Mouse (Mus musculus) megakaryocyte-erythroid progenitor cell, adult 5-6 weeks (primary cell): Measurements from ENCODE around the gene Dnajc24. TPM values are rescaled to one million over a fixed set of nuclear protein-coding genes. Genes with fewer than 3 reads are reported as not detected.

Experiments
- ATAC-seq: replicated peaks from 2 replicates; pipeline ENCODE4 v1.8.0; 2016; ENCODE audit warnings: mild to moderate bottlenecking, inconsistent platforms; ENCODE audit not compliant: severe bottlenecking, poor library complexity, low FRiP score, low TSS enrichment
- total RNA-seq, 2 experiments: library from RNA; stranded (forward) in 1 of 2; stranded (reverse) in 1 of 2; fragments of 200-1000, 215-1000 nt in 1 of 2; fragments of >200 nt in 1 of 2; fragmentation: Nextera tagmentation in 1 of 2; gene quantifications; 2 replicates each; pipeline ENCODE4 v1.2.3; 2014 to 2017

The Dnajc24 gene
- total RNA-seq (2014; fragmentation: Nextera tagmentation) (29.7 and 30.4 TPM in 2 replicates), total RNA-seq (2017) (26.5 and 28.6 TPM in 2 replicates)

DNA sequence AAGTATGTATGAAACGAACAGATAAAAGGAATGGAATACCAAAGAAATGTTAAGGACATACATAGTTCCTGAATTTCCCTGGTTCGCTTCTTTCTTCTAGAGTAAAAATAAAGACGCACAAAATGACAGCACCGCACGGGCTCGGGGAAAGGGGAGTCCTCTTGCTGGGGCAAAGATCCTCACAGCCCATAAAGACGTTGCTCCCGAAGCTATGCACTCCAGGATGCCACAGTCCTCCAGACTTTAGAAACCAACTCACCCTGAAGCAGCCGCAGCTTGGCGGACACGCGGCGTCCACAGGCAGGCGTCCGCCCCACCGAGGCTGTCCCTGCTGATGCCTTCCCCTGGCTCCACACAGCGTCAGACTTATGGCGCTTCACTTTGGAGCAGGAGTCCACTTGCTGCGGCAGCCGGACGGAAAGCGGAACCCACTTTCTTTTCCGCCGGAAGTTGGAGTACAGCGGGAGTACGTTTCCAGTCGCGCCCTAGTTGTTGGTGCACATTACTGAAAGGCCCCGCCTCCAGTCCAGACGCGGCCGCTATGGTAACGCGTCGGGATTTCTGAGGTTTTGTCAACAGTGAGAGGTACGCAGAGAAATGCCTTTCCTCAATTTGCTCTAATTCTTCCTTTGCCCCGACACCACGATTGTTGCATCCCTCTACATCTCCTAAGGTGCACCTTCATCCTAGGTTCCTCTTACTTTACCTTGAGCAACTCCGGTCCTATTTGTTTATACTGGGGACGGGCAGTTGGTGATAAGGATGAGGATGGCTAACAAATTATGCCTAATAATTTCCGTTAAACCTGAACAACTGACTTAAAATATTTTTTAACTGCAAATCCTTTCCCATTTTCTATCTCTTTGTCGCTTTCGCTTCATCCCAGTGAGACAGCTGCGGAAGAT, at the start of gene Dnajc24:
Gene Dnajc24, minus strand, starts transcription at position 715 of the 905 bp plus-strand sequence.
- peak; percentile 99 for ATAC-seq

DNA sequence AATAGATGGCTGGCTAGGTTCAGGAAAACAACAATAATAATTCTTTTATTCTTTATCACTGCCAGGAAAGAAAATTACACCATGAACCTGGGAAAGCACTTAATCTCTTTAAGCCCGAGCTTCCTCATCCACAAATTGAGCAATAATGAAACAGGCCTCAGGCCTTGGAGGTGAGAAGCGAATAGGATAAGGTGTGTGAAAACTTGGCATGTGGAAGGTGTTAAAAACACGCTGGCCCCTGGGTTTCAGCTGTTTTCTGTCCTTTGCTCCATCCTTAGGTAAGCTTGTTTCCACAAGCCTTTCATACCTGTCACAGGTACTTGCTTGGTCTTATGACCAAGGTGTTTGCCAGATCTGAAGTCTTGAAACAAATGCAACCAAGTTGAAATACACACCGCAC, 43.3 kb upstream of the Dnajc24 start:
- no peak for ATAC-seq

DNA sequence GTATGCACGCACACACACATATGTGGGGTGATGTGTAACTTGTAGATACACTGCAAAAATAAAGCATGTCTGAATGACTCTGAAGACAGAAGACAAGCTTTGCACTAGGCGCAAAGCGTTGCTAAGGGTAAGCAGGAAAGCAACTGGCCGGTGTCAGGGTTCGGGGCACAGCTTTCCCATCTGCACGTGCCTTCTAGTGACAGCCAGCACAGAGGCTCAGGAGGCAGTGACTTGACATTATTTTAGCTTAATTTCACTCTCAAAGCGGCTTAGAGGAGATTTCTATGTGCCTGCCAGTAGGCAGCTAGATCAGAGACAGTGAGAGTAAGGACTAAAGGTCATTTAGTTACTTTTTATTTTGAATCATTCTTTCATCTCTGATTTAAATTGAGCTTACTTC, 39.1 kb upstream of the Dnajc24 start:
- ATAC-seq, result no peak

DNA sequence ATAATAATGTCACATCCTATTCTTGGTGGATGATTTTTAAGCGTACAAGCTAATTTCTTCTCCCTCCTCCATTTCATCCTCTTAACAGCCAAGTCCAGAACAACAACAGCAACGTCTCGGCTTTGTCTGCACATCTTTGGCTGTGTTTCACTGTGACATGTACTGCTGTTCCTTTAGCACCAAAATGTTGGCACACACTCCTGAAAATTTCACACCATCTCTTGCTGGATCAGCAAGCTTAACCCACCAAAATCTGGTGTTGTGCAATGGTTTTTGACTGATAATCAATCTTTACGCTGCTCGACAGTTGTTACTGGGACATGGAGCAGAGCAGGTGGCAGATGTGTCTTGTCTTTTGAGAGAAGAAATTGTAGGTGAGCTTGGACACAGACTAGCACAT, 38.6 kb upstream of the Dnajc24 start:
- no peak for ATAC-seq

DNA sequence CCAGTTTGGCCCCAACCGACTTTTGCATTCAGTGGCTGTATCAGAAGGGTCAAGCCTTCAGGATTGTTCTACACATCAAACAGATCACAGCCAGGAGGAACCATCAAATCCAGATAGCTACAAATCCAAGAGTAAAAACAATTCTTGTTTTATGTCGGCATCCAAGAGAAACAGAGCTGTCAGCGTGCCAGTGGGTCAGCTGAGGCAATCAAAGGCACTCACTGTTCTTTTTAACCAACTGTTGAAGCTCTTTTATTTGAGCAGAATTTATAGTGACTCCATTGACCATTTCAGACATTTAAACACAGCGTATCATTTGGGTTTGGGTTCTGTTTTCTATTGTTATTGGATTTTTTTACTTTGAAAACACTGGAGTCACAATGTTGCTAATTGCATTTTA, 34.9 kb upstream of the Dnajc24 start:
- ATAC-seq, result no peak

DNA sequence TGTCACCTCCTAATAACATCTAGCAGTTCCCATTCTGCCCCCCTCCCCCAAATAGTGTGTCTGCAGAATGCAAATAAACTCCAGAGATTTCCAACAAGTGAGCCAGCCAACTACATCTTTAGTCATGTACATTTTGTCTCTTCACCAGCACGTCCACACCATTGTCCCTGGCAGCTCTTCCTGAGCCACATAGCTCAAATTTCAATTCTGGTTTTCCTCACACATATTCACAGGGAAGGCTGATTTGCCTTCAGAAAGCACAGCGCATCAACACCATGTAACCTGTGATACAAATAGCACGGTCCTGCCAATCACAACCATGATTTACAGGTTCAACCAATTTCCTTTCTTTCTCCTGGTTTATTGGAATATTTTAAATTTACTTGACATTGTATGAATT, 21.5 kb upstream of the Dnajc24 start:
- ATAC-seq, result no peak

DNA sequence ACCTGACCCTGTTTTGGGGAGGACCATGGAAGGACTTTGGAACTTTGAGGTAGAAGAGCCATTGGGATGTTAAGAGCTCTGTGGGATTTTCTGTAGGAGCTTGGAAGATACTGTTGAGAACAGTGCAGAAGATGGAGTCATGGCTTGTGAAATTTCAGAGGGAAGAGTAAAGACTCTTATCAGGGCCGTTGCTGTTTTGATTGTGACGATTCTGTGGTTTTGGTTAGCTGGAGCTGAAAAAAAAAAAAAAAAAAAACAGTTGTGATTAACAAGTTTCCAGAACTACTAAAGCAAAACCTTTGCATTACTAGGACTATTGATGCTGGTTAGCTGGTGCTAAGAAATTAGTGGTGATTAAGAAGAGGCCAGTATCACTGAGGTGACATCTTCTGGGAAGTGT, 5.1 kb upstream of the Dnajc24 start:
- ATAC-seq, result no peak

DNA sequence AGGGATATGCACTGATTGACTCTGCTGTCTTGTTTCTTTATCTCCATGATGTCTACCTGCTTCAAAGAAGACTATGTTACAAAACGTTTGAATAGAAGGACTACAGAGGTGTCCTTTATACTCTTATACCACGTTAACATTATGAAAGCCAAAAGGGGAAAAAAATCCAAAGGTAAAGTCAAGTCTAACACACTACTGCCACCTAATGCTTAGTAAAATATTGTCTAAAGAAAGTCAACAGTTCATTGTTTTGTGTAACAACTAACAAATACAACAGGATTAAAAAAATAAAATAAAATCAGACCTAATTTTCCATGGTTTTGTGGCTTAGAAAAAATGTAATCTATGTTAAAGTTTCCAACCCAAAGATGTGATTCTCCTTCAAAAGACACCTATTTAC, 15.3 kb downstream of the Dnajc24 start:
- ATAC-seq, result no peak

DNA sequence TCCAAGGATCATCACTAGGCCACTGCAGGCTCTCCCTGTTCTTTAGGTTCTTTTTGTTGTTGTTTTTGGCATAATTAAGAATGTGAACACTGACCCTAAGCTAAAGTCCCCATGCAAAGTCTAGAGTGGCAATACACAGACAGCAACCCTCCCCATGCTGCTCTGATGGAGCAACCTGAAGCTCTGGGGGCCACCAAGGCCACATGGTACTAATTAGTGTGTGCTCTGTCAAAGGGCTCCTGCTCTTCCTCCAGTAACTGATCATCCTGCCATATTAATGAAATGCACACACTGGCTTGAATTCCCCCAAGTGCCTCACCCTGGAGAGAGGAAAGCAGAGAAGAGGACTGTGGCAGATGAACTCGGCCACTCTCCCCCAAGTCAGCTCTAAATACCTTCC, 16.2 kb downstream of the Dnajc24 start:
- no peak for ATAC-seq

DNA sequence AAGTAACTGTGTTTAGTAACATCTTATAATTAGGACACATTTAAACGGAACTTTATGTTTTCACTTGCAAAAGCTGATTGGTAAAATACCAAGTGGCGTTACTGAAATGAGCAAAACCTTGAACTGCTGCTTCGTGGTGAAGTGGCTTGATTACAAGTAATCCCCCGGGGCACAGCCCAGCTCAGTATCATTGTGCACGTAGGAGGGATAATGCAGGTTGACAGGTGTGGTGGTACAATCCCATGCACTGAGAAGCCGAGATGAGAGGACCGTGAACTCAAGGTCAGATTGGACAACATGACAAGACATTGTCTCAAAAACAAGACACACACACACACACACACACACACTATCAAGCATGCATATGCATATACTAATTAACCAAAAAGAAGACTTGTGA, 18.1 kb downstream of the Dnajc24 start:
- no peak for ATAC-seq

DNA sequence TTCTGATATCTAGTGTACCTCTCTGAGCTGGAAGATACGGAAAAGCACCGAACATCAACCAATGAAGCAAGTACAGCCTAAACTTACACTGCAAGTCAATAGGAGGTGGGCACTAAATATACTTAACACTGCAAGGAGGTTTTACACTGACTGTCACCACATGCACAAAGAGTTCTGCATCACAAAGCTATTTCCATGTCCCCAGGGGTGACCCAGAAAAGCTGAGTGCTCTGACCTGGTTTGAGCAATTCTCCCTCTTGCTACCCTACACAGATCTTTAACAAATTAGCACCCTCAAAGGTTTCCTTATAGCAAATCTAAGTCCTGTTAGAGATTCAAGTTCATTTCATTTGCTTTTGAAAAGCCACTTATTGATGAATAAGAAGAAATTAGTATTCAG, 25.3 kb downstream of the Dnajc24 start:
- ATAC-seq, result no peak

DNA sequence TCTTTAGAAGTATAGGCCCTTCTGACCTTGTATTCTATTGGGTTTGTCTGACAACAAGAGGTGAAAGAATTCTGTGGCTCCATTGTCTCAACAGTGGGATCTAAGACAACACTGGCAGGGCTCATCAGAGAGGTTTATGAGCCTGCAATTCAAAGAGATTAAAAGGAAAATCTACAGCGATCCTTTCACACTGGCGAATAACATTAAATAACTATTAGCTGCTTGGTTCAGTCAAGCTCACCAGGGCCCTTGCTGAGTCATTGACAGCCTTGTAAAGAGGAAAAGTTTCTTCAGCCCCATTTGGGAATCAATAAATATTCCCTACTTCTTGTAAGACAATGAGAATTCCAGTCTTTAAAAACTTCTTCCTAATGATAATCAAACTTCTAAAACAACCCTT, 29.4 kb downstream of the Dnajc24 start:
- no peak for ATAC-seq

DNA sequence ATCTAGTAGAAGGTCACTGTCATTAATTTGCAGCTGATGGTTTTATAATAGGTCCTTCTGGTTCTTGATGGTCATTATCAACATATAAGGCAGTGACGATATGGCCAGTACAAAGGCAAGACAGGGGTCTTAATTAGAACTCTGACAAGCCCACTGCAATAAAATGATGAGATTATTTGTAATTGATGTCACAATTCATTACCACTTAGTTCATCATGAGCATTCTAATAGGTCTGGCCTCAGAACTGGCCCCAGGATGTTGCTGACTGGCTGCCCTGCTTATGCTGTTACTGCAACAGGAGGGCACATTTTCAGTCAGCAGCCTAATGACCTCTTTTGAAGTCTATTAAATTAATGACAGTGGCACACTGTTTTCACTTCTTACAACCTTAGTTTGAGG, 39.9 kb downstream of the Dnajc24 start:
- ATAC-seq, result no peak

DNA sequence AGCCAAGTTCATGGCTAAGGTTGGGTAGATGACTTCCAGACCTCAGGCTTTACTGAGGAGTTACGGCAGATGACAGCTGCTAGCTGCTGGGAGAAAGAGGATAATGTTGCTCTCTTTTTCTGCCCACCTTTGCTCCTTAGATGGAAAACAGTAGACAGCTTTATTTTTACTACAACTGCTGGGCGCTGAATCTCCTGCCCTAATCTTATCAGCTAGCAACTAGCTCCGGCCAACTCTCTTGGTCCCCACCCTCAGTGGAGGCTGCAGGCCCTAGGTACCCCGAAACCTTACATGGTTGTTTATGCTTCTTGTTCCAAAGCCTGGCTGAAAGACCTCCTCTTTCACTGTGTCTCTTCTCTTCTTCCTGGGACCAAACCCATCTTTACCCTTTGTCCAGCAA, 49.5 kb downstream of the Dnajc24 start:
- ATAC-seq, result peak; percentile 52; the same call in 1 of the 2 replicates

DNA sequence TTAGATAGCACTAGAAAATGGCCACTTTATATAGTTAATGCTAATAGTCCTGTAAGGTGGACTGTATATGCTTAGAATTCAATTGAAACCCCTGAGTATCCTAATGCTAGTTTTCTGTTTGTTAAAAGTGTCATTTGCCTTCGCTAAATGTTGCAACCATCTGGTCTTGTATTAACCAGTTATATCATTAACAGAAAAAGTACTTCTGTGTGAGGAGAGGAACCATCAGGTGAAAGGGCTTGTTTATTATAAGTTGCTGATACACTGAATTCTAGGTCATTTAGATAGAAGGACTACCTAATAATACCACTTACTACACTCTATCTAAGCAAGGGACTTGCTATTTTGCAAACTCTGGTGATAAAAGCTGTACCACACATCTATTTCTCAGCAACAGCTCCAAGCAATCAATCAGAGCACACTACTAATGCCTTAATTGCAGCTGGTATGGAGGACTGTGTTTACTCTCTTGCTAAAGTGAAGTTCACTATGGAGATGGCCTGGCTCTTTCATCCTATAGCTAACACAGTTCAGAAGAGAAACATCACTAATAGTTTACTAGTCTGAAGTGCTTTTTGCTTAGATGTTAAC, 51.9 kb downstream of the Dnajc24 start:
- ATAC-seq, result no peak

DNA sequence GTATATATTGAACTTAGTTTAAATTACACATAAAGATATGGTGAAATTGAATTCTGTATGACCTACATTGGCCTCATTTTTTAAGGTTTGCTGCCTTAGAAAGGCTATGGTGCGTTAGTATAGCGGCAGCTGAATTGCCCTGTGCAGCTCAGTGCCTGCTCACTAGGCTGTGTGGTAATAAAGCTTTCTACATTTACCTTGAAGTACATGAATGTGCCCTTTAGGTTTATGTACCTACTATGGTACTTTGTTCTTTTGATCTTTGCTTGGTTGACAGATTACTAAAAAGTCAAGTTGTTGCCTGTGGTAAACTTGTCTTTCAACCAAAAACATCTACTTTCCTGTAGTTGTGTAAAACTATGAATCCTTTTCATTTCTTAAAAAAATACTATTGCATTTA, 53.2 kb downstream of the Dnajc24 start:
- no peak for ATAC-seq

DNA sequence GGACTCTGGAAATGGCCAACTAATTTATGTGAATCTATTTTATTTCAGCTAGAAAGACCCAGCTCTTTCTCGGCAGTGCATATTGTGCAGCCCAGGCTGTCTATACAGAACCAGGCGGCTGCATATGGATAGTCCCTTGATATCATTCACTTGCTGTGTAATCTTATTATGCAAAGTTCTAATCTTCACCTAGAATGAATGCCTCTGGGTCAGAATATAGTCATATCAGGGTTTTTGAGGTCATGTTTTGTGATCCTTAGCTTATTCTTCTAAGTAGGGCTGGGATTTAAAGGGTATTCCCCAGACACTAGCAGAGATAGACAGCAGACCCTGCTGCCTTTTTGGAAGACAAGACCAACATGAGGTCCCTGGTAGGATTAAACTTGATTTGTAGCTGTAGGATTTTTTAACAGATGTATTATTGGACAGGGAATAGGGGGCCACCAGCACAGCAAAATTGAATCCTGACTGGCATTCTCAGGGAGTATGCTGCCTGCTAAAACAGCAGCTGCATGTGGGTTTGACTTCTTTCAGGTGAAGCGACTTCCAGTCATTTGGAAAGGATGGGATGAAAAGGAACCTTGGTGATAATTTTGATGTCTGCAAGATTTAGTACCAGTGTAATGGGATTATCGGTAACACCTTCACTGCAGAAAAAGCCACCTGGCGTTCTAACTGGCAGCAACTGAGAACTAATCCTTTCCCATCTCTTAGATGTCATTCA, 85.6 kb downstream of the Dnajc24 start:
- ATAC-seq, result no peak
